Mouse (Mus musculus) limb, embryonic 11.5 days (tissue): ENCODE measurements around the gene Dmac2. TPM values are rescaled to one million over a fixed set of nuclear protein-coding genes. Genes with fewer than 3 reads are reported as not detected.

Experiments
- ATAC-seq: fragments of 200-750 bp; cut with Nextera tagmentation; 2 replicates; pipeline ENCODE4 v1.8.0; 2017; ENCODE audit warnings: low read depth; ENCODE audit not compliant: insufficient number of reproducible peaks, low FRiP score, low TSS enrichment
- DNase-seq: peaks from one replicate; pipeline ENCODE4 v3.0.0-alpha.2; 2015; ENCODE audit warnings: low spot score
- H3K27ac ChIP-seq: fragments of 300-500 bp; sonication (generic); replicated peaks from 2 replicates; pipeline ENCODE4 v1.5.1; 2014; ENCODE audit warnings: low read depth, mild to moderate bottlenecking, low read length
- H3K27me3 ChIP-seq: fragments of 300-500 bp; sonication (generic); 2 replicates; pipeline ENCODE4 v1.6.1; 2014; ENCODE audit warnings: mild to moderate bottlenecking, low read length, mixed read lengths; ENCODE audit not compliant: control insufficient read depth, insufficient read depth
- H3K36me3 ChIP-seq: fragments of 300-500 bp; sonication (generic); 2 replicates; pipeline ENCODE4 v1.6.1; 2014; ENCODE audit warnings: mild to moderate bottlenecking, low read length, moderate library complexity, mixed read lengths; ENCODE audit not compliant: control insufficient read depth, insufficient read depth
- H3K4me1 ChIP-seq: fragments of 300-500 bp; sonication (generic); 2 replicates; pipeline ENCODE4 v1.6.1; 2014; ENCODE audit warnings: low read length, mixed read lengths; ENCODE audit not compliant: control insufficient read depth, insufficient read depth
- H3K4me2 ChIP-seq: fragments of 300-500 bp; sonication (generic); 2 replicates; pipeline ENCODE4 v1.6.1; 2014; ENCODE audit warnings: low read depth, mild to moderate bottlenecking, moderate library complexity; ENCODE audit not compliant: severe bottlenecking
- H3K4me3 ChIP-seq: fragments of 300-500 bp; sonication (generic); 2 replicates; pipeline ENCODE4 v1.5.1; 2014; ENCODE audit warnings: low read depth, low read length
- H3K9ac ChIP-seq: fragments of 300-500 bp; sonication (generic); 2 replicates; pipeline ENCODE4 v1.6.1; 2014; ENCODE audit warnings: mild to moderate bottlenecking, low read length
- H3K9me3 ChIP-seq: fragments of 300-500 bp; sonication (generic); 2 replicates; pipeline ENCODE4 v1.6.1; 2016; ENCODE audit warnings: low read length; ENCODE audit not compliant: control insufficient read depth
- WGBS: fragments of 180-500 bp; shearing (Covaris S2); extraction: QIAGEN DNeasy Blood & Tissue Kit; methylation state at CpG from one replicate; pipeline ENCODE4 v1.1.7; 2014; 5-methylcytosine and 5-hydroxymethylcytosine counted together
- polyA plus RNA-seq: library from polyadenylated mRNA; unstranded; fragments of >200 nt; fragmentation: Nextera tagmentation; extraction: Ambion mirVana; gene quantifications from 2 replicates; pipeline ENCODE4 v1.2.1, GENCODE M21; 2014

Dmac2 gene
- polyA plus RNA-seq, 1 experiment from 2014 or later, result 36.9 TPM

DNA sequence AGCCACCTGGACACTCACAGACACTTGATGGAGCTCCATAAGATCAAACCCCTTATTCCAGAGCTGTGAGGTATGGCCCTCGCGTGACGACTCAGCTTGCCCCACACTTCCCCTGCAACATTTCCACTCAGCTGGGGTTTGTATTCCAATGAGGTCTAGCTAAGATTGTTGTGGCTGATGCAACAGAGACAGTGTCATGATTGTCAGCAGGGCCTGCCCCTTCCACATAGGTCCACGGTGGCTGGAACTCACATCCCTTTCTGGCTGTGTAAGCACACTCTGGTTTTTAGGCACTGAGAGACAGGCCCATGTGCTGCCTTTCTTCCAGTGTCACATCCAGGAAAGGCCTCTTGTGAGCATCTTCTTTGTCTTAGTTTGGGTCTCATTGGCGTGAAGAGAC, 34.6 kb upstream of the Dmac2 start:
- H3K27ac ChIP-seq, result no peak overlapping the region
- no peak overlapping the region for H3K4me3 ChIP-seq
- no peaks in the 10 kb centered on the region for H3K27me3 ChIP-seq
- no peak overlapping the region for H3K9ac ChIP-seq
- ATAC-seq, result no peak
- no peaks in the 10 kb centered on the region for H3K4me1 ChIP-seq
- no peak for DNase-seq
- no peaks in the 10 kb centered on the region for H3K36me3 ChIP-seq
- no peak overlapping the region for H3K4me2 ChIP-seq
- H3K9me3 ChIP-seq, result no peaks in the 10 kb centered on the region
- WGBS, result 92% methylated on average over 5 of the region's 5 CpGs

GRCm38 (mm10) chr7:25585351-25586204, 33.6 kb upstream of the Dmac2 start:
- ATAC-seq (no peak), DNase-seq (no peak)
- Histone ChIP-seq H3K4me2 (no peak overlapping the region), H3K27ac (no peak overlapping the region), H3K27me3 (no peaks in the 10 kb centered on the region), H3K4me3 (no peak overlapping the region), H3K9me3 (no peaks in the 10 kb centered on the region), H3K9ac (no peak overlapping the region), H3K4me1 (no peaks in the 10 kb centered on the region), H3K36me3 (no peaks in the 10 kb centered on the region)
- WGBS, result 77% methylated on average over 9 of the region's 9 CpGs

DNA sequence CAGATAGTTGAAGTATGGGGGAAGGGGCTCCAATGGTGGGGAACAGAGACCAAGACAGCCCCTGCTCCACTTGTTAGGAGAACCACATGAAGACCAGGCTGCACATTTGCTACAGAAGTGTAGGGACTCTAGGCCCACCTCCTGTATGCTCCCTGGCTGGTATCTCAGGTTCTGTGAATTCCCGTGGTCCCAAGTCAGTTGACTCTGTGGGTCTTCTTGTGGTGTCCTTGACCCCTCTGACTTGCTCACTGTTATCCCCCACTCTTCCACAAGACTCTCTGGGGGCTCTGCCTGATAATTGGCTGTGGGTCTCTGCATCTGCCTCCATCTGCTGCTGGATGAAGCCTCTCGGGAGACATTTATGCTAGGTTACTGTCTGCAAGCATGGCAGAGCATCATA, 28.0 kb upstream of the Dmac2 start:
- no peak overlapping the region for H3K4me3 ChIP-seq
- DNase-seq (no peak), ATAC-seq (no peak)
- WGBS, result 90% methylated on average over 2 of the region's 2 CpGs
- H3K4me1 ChIP-seq, result no peaks in the 10 kb centered on the region
- no peaks in the 10 kb centered on the region for H3K27me3 ChIP-seq
- H3K27ac ChIP-seq, result no peak overlapping the region
- H3K4me2 ChIP-seq, result no peak overlapping the region
- no peak overlapping the region for H3K9ac ChIP-seq
- no peaks in the 10 kb centered on the region for H3K36me3 ChIP-seq
- H3K9me3 ChIP-seq, result no peaks in the 10 kb centered on the region

DNA sequence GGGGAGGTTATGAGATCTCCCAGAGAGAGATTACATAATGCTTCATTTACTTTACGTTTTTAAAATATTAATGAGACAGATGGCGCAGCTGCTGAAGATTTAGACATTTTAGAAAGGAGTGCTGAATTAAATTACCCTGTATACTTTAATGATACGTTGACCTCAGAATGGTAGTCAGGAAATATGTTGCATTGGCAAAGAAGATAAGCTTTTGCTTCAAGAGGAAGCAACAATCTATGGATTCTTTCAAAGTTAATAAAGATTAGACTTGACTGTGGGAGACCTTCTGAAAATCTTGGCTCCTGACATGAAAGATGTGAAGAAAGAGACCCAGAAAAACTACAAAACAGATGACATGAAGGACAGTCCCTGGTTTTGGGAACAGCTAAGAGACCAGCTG, 25.4 kb upstream of the Dmac2 start:
- H3K27ac ChIP-seq, result no peak overlapping the region
- no peak overlapping the region for H3K4me3 ChIP-seq
- H3K9ac ChIP-seq, result no peak overlapping the region
- H3K9me3 ChIP-seq, result no peaks in the 10 kb centered on the region
- ATAC-seq (no peak), DNase-seq (no peak)
- H3K27me3 ChIP-seq, result no peaks in the 10 kb centered on the region
- WGBS, result 83% methylated on average over 3 of the region's 3 CpGs
- H3K4me1 ChIP-seq, result no peaks in the 10 kb centered on the region
- H3K4me2 ChIP-seq, result no peak overlapping the region
- no peaks in the 10 kb centered on the region for H3K36me3 ChIP-seq

- H3K4me2 ChIP-seq, result no peak overlapping the region
- no peaks in the 10 kb centered on the region for H3K9me3 ChIP-seq
- WGBS, result 15% methylated on average over 10 of the region's 10 CpGs
- H3K27ac ChIP-seq, result no peak overlapping the region
- peak; percentile 88 for DNase-seq
- no peak overlapping the region for H3K9ac ChIP-seq
- H3K36me3 ChIP-seq, result no peaks in the 10 kb centered on the region
- no peak for ATAC-seq
- no peaks in the 10 kb centered on the region for H3K4me1 ChIP-seq
- no peaks in the 10 kb centered on the region for H3K27me3 ChIP-seq
- no peak overlapping the region for H3K4me3 ChIP-seq
Measured at GRCm38 (mm10) chr7:25599663-25600062, 19.6 kb upstream of the Dmac2 start.

DNA sequence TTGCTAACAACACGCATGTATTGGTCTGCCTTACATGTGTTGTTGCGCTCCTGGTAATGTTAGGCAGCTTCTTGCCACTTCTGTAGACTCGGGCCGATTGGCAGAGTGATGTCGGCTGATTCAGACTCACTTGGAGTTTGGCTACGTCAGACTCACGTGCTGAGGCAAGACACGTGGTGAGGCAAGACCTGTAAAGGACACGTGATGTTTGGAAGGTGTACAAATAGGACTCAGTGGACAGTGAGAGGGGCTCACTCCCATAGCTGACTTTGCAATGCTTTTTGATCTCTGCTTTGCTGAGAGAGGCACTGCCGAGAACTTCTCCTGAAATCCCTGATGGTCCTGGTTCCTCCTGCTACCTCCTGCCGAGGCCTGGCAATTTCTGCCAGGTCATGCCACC, 18.5 kb upstream of the Dmac2 start:
- DNase-seq (no peak), ATAC-seq (no peak)
- Histone ChIP-seq H3K27ac (no peak overlapping the region), H3K9me3 (no peaks in the 10 kb centered on the region), H3K4me2 (no peak overlapping the region), H3K27me3 (no peaks in the 10 kb centered on the region), H3K4me3 (no peak overlapping the region), H3K9ac (no peak overlapping the region), H3K36me3 (no peaks in the 10 kb centered on the region), H3K4me1 (no peaks in the 10 kb centered on the region)
- WGBS, result 86% methylated on average over 11 of the region's 11 CpGs

DNA sequence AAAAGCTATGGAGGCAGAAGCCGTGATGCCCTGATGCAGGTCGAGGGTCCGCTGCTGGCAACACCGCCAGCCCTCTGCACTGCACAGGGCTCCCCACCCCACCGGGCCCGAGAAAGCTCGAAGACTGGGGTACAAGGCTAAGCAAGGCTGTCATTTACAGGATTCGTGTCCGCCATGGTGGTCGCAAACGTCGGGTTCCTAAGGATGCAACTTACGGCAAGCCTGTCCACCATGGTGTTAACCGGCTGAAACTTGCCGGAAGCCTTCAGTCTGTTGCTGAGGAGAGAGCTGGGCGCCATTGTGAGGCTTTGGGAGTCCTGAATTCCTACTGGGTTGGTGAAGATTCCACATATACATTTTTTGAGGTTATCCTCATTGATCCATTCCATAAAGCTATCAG, 17.9 kb upstream of the Dmac2 start:
- H3K27me3 ChIP-seq, result no peaks in the 10 kb centered on the region
- no peaks in the 10 kb centered on the region for H3K36me3 ChIP-seq
- no peak overlapping the region for H3K9ac ChIP-seq
- no peak overlapping the region for H3K27ac ChIP-seq
- DNase-seq, result no peak
- no peak for ATAC-seq
- H3K4me3 ChIP-seq, result no peak overlapping the region
- no peaks in the 10 kb centered on the region for H3K4me1 ChIP-seq
- WGBS, result 91% methylated on average over 16 of the region's 16 CpGs
- no peaks in the 10 kb centered on the region for H3K9me3 ChIP-seq
- H3K4me2 ChIP-seq, result no peak overlapping the region

- Histone ChIP-seq H3K9ac (no peak overlapping the region), H3K27ac (no peak overlapping the region), H3K9me3 (no peaks in the 10 kb centered on the region), H3K36me3 (no peaks in the 10 kb centered on the region), H3K4me2 (no peak overlapping the region), H3K27me3 (no peaks in the 10 kb centered on the region), H3K4me1 (no peaks in the 10 kb centered on the region), H3K4me3 (no peak overlapping the region)
- ATAC-seq, result no peak
- no peak for DNase-seq
- 84% methylated on average over 4 of the region's 4 CpGs for whole genome bisulfite sequencing
Measured at GRCm38 (mm10) chr7:25606625-25607063, 12.6 kb upstream of the Dmac2 start.

DNA sequence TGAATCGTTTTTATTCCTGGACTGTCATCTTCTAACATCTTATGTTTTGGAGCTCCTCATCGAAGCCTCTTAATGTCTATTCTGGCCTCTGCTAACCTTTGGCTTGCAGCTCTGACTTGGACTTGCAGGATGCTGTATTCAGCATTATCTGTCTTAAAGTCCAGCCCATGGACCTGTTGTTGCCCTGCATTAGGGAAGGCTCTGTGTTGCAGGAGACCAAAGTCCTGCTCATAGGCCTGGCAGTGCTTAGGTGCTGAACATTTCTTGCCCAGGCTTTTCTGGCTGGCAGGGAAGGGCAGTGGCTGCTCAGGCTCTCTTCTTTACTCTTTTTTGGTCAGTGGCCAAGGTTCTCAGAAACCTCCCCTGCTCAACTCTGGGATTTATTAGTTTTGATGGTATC, 12.0 kb upstream of the Dmac2 start:
- no peaks in the 10 kb centered on the region for H3K27me3 ChIP-seq
- no peak overlapping the region for H3K9ac ChIP-seq
- no peak for DNase-seq
- WGBS, result 83% methylated on average over 2 of the region's 2 CpGs
- H3K36me3 ChIP-seq, result no peaks in the 10 kb centered on the region
- H3K9me3 ChIP-seq, result no peaks in the 10 kb centered on the region
- H3K4me1 ChIP-seq, result no peaks in the 10 kb centered on the region
- no peak for ATAC-seq
- H3K4me3 ChIP-seq, result no peak overlapping the region
- H3K27ac ChIP-seq, result no peak overlapping the region
- H3K4me2 ChIP-seq, result no peak overlapping the region
